Mouse (Mus musculus) forebrain, embryonic 11.5 days (tissue): Measurements from ENCODE around the gene Gbf1. TPM values are rescaled to one million over a fixed set of nuclear protein-coding genes. Genes with fewer than 3 reads are reported as not detected.

Experiments
- ATAC-seq: fragments of 200-750 bp; cut with Nextera tagmentation; replicated peaks from 2 replicates; pipeline ENCODE4 v1.8.0; 2017; ENCODE audit warnings: moderate TSS enrichment; ENCODE audit not compliant: low FRiP score
- DNase-seq: peaks from one replicate; pipeline ENCODE4 v3.0.0-alpha.2; 2017; ENCODE audit warnings: low spot score
- H3K27ac ChIP-seq: fragments of 300-500 bp; sonication (generic); 2 replicates; pipeline ENCODE4 v1.5.1; 2014; ENCODE audit warnings: low read depth, low read length
- H3K27me3 ChIP-seq: fragments of 300-500 bp; sonication (generic); 2 replicates; pipeline ENCODE4 v1.6.1; 2014; ENCODE audit warnings: mild to moderate bottlenecking, low read length, mixed read lengths; ENCODE audit not compliant: control insufficient read depth, insufficient read depth
- H3K36me3 ChIP-seq: fragments of 300-500 bp; sonication (generic); 2 replicates; pipeline ENCODE4 v1.6.1; 2014; ENCODE audit warnings: mild to moderate bottlenecking, low read length, moderate library complexity, mixed read lengths; ENCODE audit not compliant: control insufficient read depth, insufficient read depth
- H3K4me1 ChIP-seq: fragments of 300-500 bp; sonication (generic); replicated peaks from 2 replicates; pipeline ENCODE4 v1.6.1; 2014; ENCODE audit warnings: low read length, mixed read lengths; ENCODE audit not compliant: control insufficient read depth, insufficient read depth
- H3K4me2 ChIP-seq: fragments of 300-500 bp; sonication (generic); 2 replicates; pipeline ENCODE4 v1.6.1; 2014; ENCODE audit warnings: low read depth, mild to moderate bottlenecking, low read length, moderate library complexity, mixed read lengths; ENCODE audit not compliant: severe bottlenecking
- H3K4me3 ChIP-seq: fragments of 300-500 bp; sonication (generic); 2 replicates; pipeline ENCODE4 v1.5.1; 2014; ENCODE audit warnings: low read depth, low read length
- H3K9ac ChIP-seq: fragments of 300-500 bp; sonication (generic); 2 replicates; pipeline ENCODE4 v1.6.1; 2014; ENCODE audit warnings: low read length
- H3K9me3 ChIP-seq: fragments of 300-500 bp; sonication (generic); 2 replicates; pipeline ENCODE4 v1.6.1; 2016; ENCODE audit warnings: low read length, mixed read lengths; ENCODE audit not compliant: control insufficient read depth
- whole genome bisulfite sequencing: fragments of 180-500 bp; shearing (Covaris S2); extraction: QIAGEN DNeasy Blood & Tissue Kit; methylation state at CpG from one replicate; pipeline ENCODE4 v1.1.7; 2014; 5-methylcytosine and 5-hydroxymethylcytosine counted together
- polyA plus RNA-seq: library from polyadenylated mRNA; unstranded; fragments of >200 nt; fragmentation: Nextera tagmentation; extraction: Ambion mirVana; gene quantifications from 2 replicates; pipeline ENCODE4 v1.2.1, GENCODE M21; 2014

The Gbf1 gene
- polyA plus RNA-seq, 1 experiment from 2014 or later: 49.0 TPM

DNA sequence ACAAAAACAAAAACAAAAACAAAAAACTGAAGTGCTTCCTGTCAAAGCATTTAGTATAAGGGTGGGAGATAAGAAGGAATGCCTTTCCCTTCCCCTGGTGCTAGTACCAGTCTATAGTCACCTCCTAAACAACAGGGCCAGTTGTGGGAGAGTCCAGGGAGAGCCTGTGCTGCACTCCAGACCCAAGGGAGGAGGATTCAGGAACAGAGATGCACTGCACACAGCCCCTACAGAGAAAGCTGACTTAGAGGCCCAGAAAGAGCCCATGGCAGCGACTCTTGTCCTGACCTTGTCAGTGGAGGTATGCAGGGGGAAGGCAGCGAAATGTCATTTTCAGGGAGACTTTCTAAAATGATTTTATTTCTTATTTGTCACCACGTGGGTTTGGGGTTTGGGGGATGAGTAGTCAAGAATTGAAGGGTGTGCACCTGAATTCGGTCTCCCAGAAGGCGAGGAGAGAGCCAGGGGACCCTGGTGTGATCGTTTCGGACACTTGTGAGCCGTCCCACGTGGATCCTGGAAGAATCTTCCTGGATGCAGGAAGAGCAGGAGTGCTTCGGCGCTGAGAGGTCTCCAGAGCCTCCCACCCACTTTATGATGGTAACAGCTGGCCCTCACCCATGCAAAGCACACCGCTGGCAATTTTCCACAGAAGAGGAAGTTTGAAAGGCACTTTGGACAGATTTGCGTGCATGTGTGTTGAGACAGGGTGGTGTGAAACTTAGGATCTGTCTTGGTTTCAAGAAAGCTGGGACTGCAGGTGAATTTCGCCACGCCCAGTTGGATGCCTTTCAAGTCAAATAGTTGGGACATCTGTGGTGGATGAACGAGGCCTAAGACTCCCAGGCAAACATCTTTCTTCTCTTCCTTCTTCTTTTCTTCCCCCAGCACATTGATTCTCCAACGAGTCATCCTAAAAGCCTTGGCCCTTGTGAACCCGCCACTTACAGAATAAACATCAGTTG lies 151.2 kb downstream of the Gbf1 start:
- no peak overlapping the region for H3K27ac ChIP-seq
- H3K9me3 ChIP-seq: no peaks in the 10 kb centered on the region
- peaks cover 7% of the 10 kb centered on the region for H3K4me1 ChIP-seq
- peak overlapping the region; percentile 57; the same call in 1 of the 2 replicates for H3K4me3 ChIP-seq
- peaks cover 20% of the 10 kb centered on the region for H3K27me3 ChIP-seq
- H3K9ac ChIP-seq: no peak overlapping the region
- ATAC-seq: no peak
- WGBS: 58% methylated on average over 18 of the region's 18 CpGs
- peak overlapping the region; percentile 91 for H3K4me2 ChIP-seq
- DNase-seq: peak; percentile 51
- no peaks in the 10 kb centered on the region for H3K36me3 ChIP-seq

GRCm38 (mm10) chr19:46304216-46304841 lies 152.0 kb downstream of the Gbf1 start, which contains the start of gene Nfkb2:
Gene Nfkb2 (plus strand): TSS chr19:46304320.
- no peak within 1 kb of the TSS for H3K27ac ChIP-seq
- H3K9ac ChIP-seq: peak within 1 kb of the TSS; percentile 61
- DNase-seq (peak; percentile 92), ATAC-seq (peak; percentile 76)
- peak within 1 kb of the TSS; percentile 91 for H3K4me2 ChIP-seq
- H3K27me3 ChIP-seq: peaks cover 24% of the 10 kb centered on the region
- WGBS: under 1% methylated on average over 39 of the region's 39 CpGs
- H3K4me3 ChIP-seq: peak within 1 kb of the TSS; percentile 57
- H3K4me1 ChIP-seq: peaks cover 10% of the 10 kb centered on the region
- no peaks in the 10 kb centered on the region for H3K36me3 ChIP-seq
- H3K9me3 ChIP-seq: no peaks in the 10 kb centered on the region

GRCm38 (mm10) chr19:46304908-46305333 lies 152.6 kb downstream of the Gbf1 start:
- peak; percentile 47 for ATAC-seq
- Histone ChIP-seq H3K9ac (peak overlapping the region; percentile 61), H3K27me3 (peaks cover 24% of the 10 kb centered on the region), H3K4me3 (peak overlapping the region; percentile 57), H3K4me1 (peaks cover 10% of the 10 kb centered on the region), H3K27ac (no peak overlapping the region), H3K36me3 (no peaks in the 10 kb centered on the region), H3K4me2 (peak overlapping the region; percentile 91), H3K9me3 (no peaks in the 10 kb centered on the region)
- peak; percentile 73 for DNase-seq
- WGBS: under 1% methylated on average over 34 of the region's 34 CpGs

DNA sequence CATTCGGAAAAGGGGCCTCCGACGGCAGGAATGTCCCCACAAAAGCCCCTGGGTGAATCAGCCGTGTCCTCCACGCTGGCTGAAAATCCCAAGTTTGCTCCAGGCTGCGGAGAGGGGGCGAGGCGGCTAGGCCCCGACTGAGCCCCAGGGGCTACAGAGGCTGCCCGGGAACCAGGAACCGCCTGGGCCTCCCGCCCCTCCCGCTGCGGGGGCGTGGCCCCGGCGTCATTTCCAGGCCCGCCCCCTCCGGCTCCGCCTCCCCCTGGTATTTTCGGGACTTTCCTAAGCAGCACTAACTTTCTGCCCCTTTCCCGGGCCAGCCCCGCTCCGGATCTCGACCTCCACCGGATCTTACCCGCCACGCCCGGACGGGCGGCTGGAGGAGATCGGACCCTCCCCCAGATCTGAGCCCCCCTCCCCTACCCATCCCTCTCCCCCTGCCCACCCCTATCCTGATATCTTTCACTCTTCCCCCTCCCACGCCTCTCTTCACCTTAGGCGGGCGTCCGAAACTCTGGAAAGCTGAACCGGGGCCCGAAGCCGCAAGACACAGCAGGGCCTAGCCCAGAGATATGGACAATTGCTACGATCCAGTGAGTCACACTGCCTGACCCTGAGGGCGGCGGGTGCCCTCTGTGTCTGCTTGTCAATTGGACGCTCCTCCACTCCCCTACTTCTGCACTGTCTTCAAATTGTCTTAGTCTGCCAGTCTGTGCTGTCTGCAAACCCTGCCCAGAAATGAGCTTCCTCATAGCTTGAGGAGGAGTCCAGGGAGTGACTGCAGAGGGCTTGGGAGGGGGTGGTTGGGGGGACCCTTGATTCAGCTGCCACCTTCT lies 153.3 kb downstream of the Gbf1 start:
- DNase-seq (peak; percentile 92), ATAC-seq (peak; percentile 57)
- Histone ChIP-seq H3K9ac (peak overlapping the region; percentile 61), H3K9me3 (no peaks in the 10 kb centered on the region), H3K27me3 (peaks cover 24% of the 10 kb centered on the region), H3K4me2 (peak overlapping the region; percentile 91), H3K4me1 (peaks cover 10% of the 10 kb centered on the region), H3K36me3 (no peaks in the 10 kb centered on the region), H3K27ac (no peak overlapping the region), H3K4me3 (peak overlapping the region; percentile 57)
- under 1% methylated on average over 42 of the region's 43 CpGs for WGBS

GRCm38 (mm10) chr19:46306268-46306610 lies 153.9 kb downstream of the Gbf1 start:
- H3K9ac ChIP-seq: peak overlapping the region; percentile 61; the same call in 1 of the 2 replicates
- H3K27ac ChIP-seq: no peak overlapping the region

DNA sequence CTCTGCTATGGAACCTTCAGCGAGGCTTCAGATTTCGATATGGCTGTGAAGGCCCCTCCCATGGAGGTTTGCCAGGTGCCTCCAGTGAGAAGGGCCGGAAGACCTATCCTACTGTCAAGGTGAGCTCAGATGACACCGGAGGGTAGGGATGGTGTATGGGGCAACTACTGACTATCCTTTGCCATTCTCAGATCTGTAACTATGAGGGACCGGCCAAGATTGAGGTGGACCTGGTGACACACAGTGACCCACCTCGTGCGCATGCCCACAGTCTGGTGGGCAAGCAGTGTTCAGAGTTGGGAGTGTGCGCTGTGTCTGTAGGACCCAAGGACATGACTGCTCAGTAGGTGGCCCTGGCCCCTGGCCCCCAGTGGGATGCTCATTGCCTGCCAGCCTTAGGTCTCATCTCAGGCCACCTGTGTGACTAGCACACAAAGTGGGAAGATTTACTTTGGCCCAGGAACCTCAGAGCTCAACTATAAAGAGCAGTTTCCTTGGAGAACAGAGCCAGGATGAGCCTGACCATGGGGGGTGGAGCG lies 154.5 kb downstream of the Gbf1 start:
- Histone ChIP-seq H3K4me2 (no peak overlapping the region), H3K4me3 (no peak overlapping the region), H3K4me1 (peaks cover 10% of the 10 kb centered on the region), H3K9ac (no peak overlapping the region), H3K9me3 (no peaks in the 10 kb centered on the region), H3K27me3 (peaks cover 24% of the 10 kb centered on the region), H3K27ac (no peak overlapping the region), H3K36me3 (no peaks in the 10 kb centered on the region)
- WGBS: 89% methylated on average over 9 of the region's 9 CpGs
- ATAC-seq (no peak), DNase-seq (no peak)

More at GRCm38 (mm10) chr19:46306268-46306610, 153.9 kb downstream of the Gbf1 start:
- H3K9me3 ChIP-seq: no peaks in the 10 kb centered on the region
- peak overlapping the region; percentile 91 for H3K4me2 ChIP-seq
- ATAC-seq: no peak
- peaks cover 24% of the 10 kb centered on the region for H3K27me3 ChIP-seq
- 50% methylated on average over 5 of the region's 5 CpGs for WGBS
- H3K4me3 ChIP-seq: peak overlapping the region; percentile 57
- DNase-seq: peak; percentile 47
- H3K36me3 ChIP-seq: no peaks in the 10 kb centered on the region
- peaks cover 10% of the 10 kb centered on the region for H3K4me1 ChIP-seq

GRCm38 (mm10) chr19:46307781-46308180 lies 155.5 kb downstream of the Gbf1 start:
- H3K27ac ChIP-seq: no peak overlapping the region
- H3K27me3 ChIP-seq: peaks cover 24% of the 10 kb centered on the region
- H3K36me3 ChIP-seq: no peaks in the 10 kb centered on the region

DNA sequence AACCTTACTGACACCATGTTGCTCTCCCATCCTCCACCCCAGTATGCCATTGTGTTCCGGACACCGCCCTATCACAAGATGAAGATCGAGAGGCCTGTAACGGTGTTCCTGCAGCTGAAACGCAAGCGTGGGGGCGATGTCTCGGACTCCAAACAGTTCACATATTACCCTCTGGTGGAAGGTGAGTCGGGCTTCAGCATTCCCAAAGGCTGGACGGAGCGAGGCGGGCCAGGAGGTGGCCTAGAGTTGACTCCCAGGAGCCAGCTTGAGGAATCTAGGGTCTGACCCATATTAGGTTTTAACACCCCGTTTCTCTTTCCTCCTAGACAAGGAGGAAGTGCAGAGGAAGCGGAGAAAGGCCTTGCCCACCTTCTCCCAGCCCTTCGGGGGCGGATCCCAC lies 156.0 kb downstream of the Gbf1 start:
- H3K36me3 ChIP-seq: no peaks in the 10 kb centered on the region
- H3K9ac ChIP-seq: 0 out of 2 replicates have a peak overlapping the region, but pooled peaks have one; percentile 20
- WGBS: 51% methylated on average over 16 of the region's 16 CpGs
- ATAC-seq: no peak
- no peak overlapping the region for H3K27ac ChIP-seq
- H3K27me3 ChIP-seq: peaks cover 28% of the 10 kb centered on the region
- H3K4me1 ChIP-seq: peaks cover 10% of the 10 kb centered on the region
- DNase-seq: peak; percentile 55
- no peaks in the 10 kb centered on the region for H3K9me3 ChIP-seq
- H3K4me2 ChIP-seq: peak overlapping the region; percentile 74; the same call in 1 of the 2 replicates
- no peak overlapping the region; the same call in 1 of the 2 replicates for H3K4me3 ChIP-seq

More at GRCm38 (mm10) chr19:46307781-46308180, 155.5 kb downstream of the Gbf1 start:
- Histone ChIP-seq H3K9ac (no peak overlapping the region), H3K4me2 (no peak overlapping the region), H3K4me1 (peaks cover 10% of the 10 kb centered on the region), H3K9me3 (no peaks in the 10 kb centered on the region), H3K4me3 (no peak overlapping the region)
- DNase-seq (no peak), ATAC-seq (no peak)
- whole genome bisulfite sequencing: 72% methylated on average over 16 of the region's 16 CpGs
